ENCODE assay signal across 8 mouse cellular contexts in genomic region chr10:59703060-59703760, GRCm38 (mm10). TPM values are rescaled to one million over a fixed set of nuclear protein-coding genes. Genes with fewer than 3 reads are reported as not detected.
DNase-seq lines count a peak whose midpoint lies in the region; ATAC-seq and TF ChIP-seq lines count a peak whose summit lies in the region.

No protein-coding gene starts in this region.

- peak overlapping the region; percentile 77 for H3K27ac ChIP-seq in heart, embryonic 16.5 days (ENCODE audit: low read length)
- no peak overlapping the region for H3K27ac ChIP-seq in hindbrain, embryonic 11.5 days (ENCODE audit: low read depth, low read length)
- peak overlapping the region; percentile 81 for H3K27ac ChIP-seq in midbrain, embryonic 10.5 days (replicated peaks)

- peak overlapping the region; percentile 89 for H3K9ac ChIP-seq in heart, embryonic 16.5 days (ENCODE audit: low read length)
- H3K9ac ChIP-seq in hindbrain, embryonic 11.5 days (ENCODE audit: low read depth, low read length) = peak overlapping the region; percentile 74

- CTCF ChIA-PET in Patski (lab: Charles Lee) = no interaction called here

- POLR2A ChIA-PET in Patski (lab: Charles Lee) = no interaction called here

- intact Hi-C loops in heart, postnatal 25 days (cut with DNase I) = loop anchor here (5.0 kb wide), 1 partner anchor 211 kb away; no protein-coding TSS in a partner anchor
- intact Hi-C loops in gastrocnemius, postnatal 14 days (cut with DNase I; ENCODE audit: low total_unique reads) = no loop called here

- no peaks in the 10 kb centered on the region for H3K36me3 ChIP-seq in heart, embryonic 16.5 days (ENCODE audit: control insufficient read depth, insufficient read depth)
- H3K36me3 ChIP-seq in hindbrain, embryonic 11.5 days (ENCODE audit: control insufficient read depth, insufficient read depth, low read length) = no peaks in the 10 kb centered on the region
- no peaks in the 10 kb centered on the region for H3K36me3 ChIP-seq in midbrain, embryonic 10.5 days

- no peak for ATAC-seq in heart, embryonic 16.5 days (replicated peaks; ENCODE audit: extremely low read depth, insufficient read depth, low FRiP score)
- ATAC-seq in Patski = peak; percentile 28
- ATAC-seq in hindbrain, embryonic 11.5 days (ENCODE audit: low FRiP score) = 0 out of 2 replicates have a peak, but pooled peaks have one; percentile 10

- DNase-seq in heart, postnatal 25 days (ENCODE audit: low spot score) = no peak
- DNase-seq in Patski (ENCODE audit: low read depth, low spot score) = no peak
- DNase-seq in hindbrain, embryonic 11.5 days (ENCODE audit: low spot score) = no peak
- DNase-seq in midbrain, embryonic 10.5 days (ENCODE audit: low spot score) = no peak
- DNase-seq in gastrocnemius, postnatal 14 days = no peak
- no peak for DNase-seq in cerebellum, postnatal 36 days
- no peak for DNase-seq in B cell, adult 2 months

- H3K27me3 ChIP-seq in heart, embryonic 16.5 days (ENCODE audit: control insufficient read depth, insufficient read depth, low read length) = no peaks in the 10 kb centered on the region
- no peaks in the 10 kb centered on the region for H3K27me3 ChIP-seq in Patski
- no peaks in the 10 kb centered on the region for H3K27me3 ChIP-seq in hindbrain, embryonic 11.5 days (ENCODE audit: control insufficient read depth, insufficient read depth, low read length)
- H3K27me3 ChIP-seq in midbrain, embryonic 10.5 days (ENCODE audit: low read depth, poor library complexity, severe bottlenecking) = no peaks in the 10 kb centered on the region

- peak overlapping the region; percentile 94 for H3K4me3 ChIP-seq in heart, embryonic 16.5 days (ENCODE audit: low read length)
- peak overlapping the region; percentile 67 for H3K4me3 ChIP-seq in hindbrain, embryonic 11.5 days (ENCODE audit: low read depth, low read length)
- peak overlapping the region; percentile 76 for H3K4me3 ChIP-seq in midbrain, embryonic 10.5 days

- H3K4me2 ChIP-seq in heart, embryonic 16.5 days (ENCODE audit: low read depth, low read length) = peak overlapping the region; percentile 95
- H3K4me2 ChIP-seq in hindbrain, embryonic 11.5 days (replicated peaks; ENCODE audit: low read depth, low read length) = peak overlapping the region; percentile 81

- peaks cover 7% of the 10 kb centered on the region for H3K4me1 ChIP-seq in heart, embryonic 16.5 days (ENCODE audit: control insufficient read depth, insufficient read depth, low read length)
- no peaks in the 10 kb centered on the region for H3K4me1 ChIP-seq in hindbrain, embryonic 11.5 days (replicated peaks; ENCODE audit: control insufficient read depth, insufficient read depth, low read length)
- H3K4me1 ChIP-seq in midbrain, embryonic 10.5 days = peaks cover 17% of the 10 kb centered on the region

- in situ Hi-C loops in Patski (cut with MboI; ENCODE audit: low pct_unique_long_range_greater_than_20kb) = loop anchor here (10.0 kb wide), 1 partner anchor 112 kb away; no protein-coding TSS in a partner anchor

- WGBS in heart, embryonic 16.5 days = 14% methylated on average over 15 of the region's 15 CpGs
- 16% methylated on average over 15 of the region's 15 CpGs for WGBS in hindbrain, embryonic 11.5 days
- WGBS in midbrain, embryonic 10.5 days = 16% methylated on average over 15 of the region's 15 CpGs

- no peaks in the 10 kb centered on the region for H3K9me3 ChIP-seq in heart, embryonic 16.5 days (replicated peaks; ENCODE audit: control insufficient read depth, low read length)
- H3K9me3 ChIP-seq in hindbrain, embryonic 11.5 days (ENCODE audit: control insufficient read depth, low read length) = no peaks in the 10 kb centered on the region
- H3K9me3 ChIP-seq in midbrain, embryonic 10.5 days (replicated peaks) = no peaks in the 10 kb centered on the region

- no peak for TF ChIP-seq CTCF in Patski (IDR thresholded peaks at IDR 0.05)

RNA-seq across cellular contexts. Expression of gene Micu1, which starts 0.9 kb away (rescaled TPM):
- polyA plus RNA-seq in heart, embryonic 16.5 days (2015; fragmentation: Nextera tagmentation; extraction: Ambion mirVana) = 39.3 and 40.1 TPM in 2 replicates
- total RNA-seq in heart, postnatal 25 days (2021) = 10 to 100 TPM; 18.8 to 24.9 TPM
- 52.4 TPM for polyA plus RNA-seq in Patski (2021)
- 60.4 and 69.0 TPM in 2 replicates for polyA plus RNA-seq in hindbrain, embryonic 11.5 days (2014; fragmentation: Nextera tagmentation; extraction: Ambion mirVana)
- polyA plus RNA-seq in midbrain, embryonic 10.5 days (2016; fragmentation: Nextera tagmentation; extraction: Ambion mirVana) = 58.1 and 61.7 TPM in 2 replicates
- 10 to 100 TPM; 63.7 to 70.3 TPM for total RNA-seq in gastrocnemius, postnatal 14 days (2021)
